Mouse (Mus musculus) lung, adult 18-20 months (tissue): ENCODE measurements at regions not wholly inside any gene's neighbourhood (a gene's known extent, or its start where the extent isn't known, plus 50 kb on each side); places are given as distances from the start of the nearest gene placed in this dataset.

ENCODE experiments used
- DNase-seq, 2 experiments: peaks; one replicate each; pipeline ENCODE4 v3.0.0; 2022; ENCODE audit warnings: mixed read lengths in 2 of 2

GRCm38 (mm10) chr12:71578006-71578405 lies 252.9 kb upstream of the Daam1 start:
- DNase-seq: no peak

- DNase-seq: no peak
These were observed 252.0 kb upstream of the Daam1 start for GRCm38 (mm10) chr12:71578912-71579311.

- no peak for DNase-seq
These were observed 250.2 kb upstream of the Daam1 start for GRCm38 (mm10) chr12:71580532-71581290.

- DNase-seq: no peak
These were observed 246.3 kb upstream of the Daam1 start for GRCm38 (mm10) chr12:71584618-71585017.

- no peak for DNase-seq
These were observed 232.2 kb upstream of the Daam1 start for GRCm38 (mm10) chr12:71598641-71599040.

- DNase-seq: no peak
These were observed 229.7 kb upstream of the Daam1 start for GRCm38 (mm10) chr12:71601091-71601690.

GRCm38 (mm10) chr12:71603136-71603535 lies 227.7 kb upstream of the Daam1 start:
- no peak for DNase-seq

GRCm38 (mm10) chr12:71606366-71606765 lies 224.5 kb upstream of the Daam1 start:
- DNase-seq: no peak

GRCm38 (mm10) chr12:71607966-71608365 lies 222.9 kb upstream of the Daam1 start:
- no peak for DNase-seq

GRCm38 (mm10) chr12:71613326-71613725 lies 217.6 kb upstream of the Daam1 start:
- peak in 1 of 2 experiments; percentile 19 for DNase-seq

GRCm38 (mm10) chr12:71614945-71615344 lies 215.9 kb upstream of the Daam1 start:
- no peak for DNase-seq

- DNase-seq: no peak
These were observed 215.5 kb upstream of the Daam1 start for GRCm38 (mm10) chr12:71615383-71615782.

GRCm38 (mm10) chr12:71616121-71616520 lies 214.8 kb upstream of the Daam1 start:
- peak; percentile 12 to 21 for DNase-seq

- DNase-seq: peak; percentile 21 to 29
These were observed 212.4 kb upstream of the Daam1 start for GRCm38 (mm10) chr12:71618466-71618865.

- no peak for DNase-seq
These were observed 211.9 kb upstream of the Daam1 start for GRCm38 (mm10) chr12:71618956-71619355.

- DNase-seq: no peak
These were observed 211.3 kb upstream of the Daam1 start for GRCm38 (mm10) chr12:71619561-71619960.

- no peak for DNase-seq
These were observed 209.3 kb upstream of the Daam1 start for GRCm38 (mm10) chr12:71621542-71621941.

GRCm38 (mm10) chr12:71622761-71623160 lies 208.1 kb upstream of the Daam1 start:
- DNase-seq: no peak

- DNase-seq: no peak
These were observed 207.6 kb upstream of the Daam1 start for GRCm38 (mm10) chr12:71623271-71623670.

GRCm38 (mm10) chr12:71624076-71624475 lies 206.8 kb upstream of the Daam1 start:
- DNase-seq: no peak

- DNase-seq: no peak
These were observed 206.2 kb upstream of the Daam1 start for GRCm38 (mm10) chr12:71624676-71625075.

- no peak for DNase-seq
These were observed 205.8 kb upstream of the Daam1 start for GRCm38 (mm10) chr12:71625115-71625514.

GRCm38 (mm10) chr12:71626801-71627200 lies 204.1 kb upstream of the Daam1 start:
- DNase-seq: peak in 1 of 2 experiments; percentile 34
